Mouse (Mus musculus) embryonic stem cell, embryonic (primary cell): ENCODE measurements around the gene Fam189b.

ENCODE experiments used
- CTCF ChIA-PET, 4 experiments: fragments of 300-600 bp in 2 of 4; fragments of 350-600 bp in 2 of 4; sonication (Branson Sonifier 250); formaldehyde crosslinking; loops; one replicate each; lab custom pipeline; 2022; ENCODE audit warnings: inconsistent platforms in 2 of 4; lab: Charles Lee
- POLR2A ChIA-PET, 4 experiments: fragments of 300-600 bp in 2 of 4; fragments of 350-600 bp in 2 of 4; sonication (Branson Sonifier 250); formaldehyde crosslinking; loops; one replicate each; lab custom pipeline; 2022; ENCODE audit warnings: antibody characterized with exemption in 4 of 4, inconsistent platforms in 1 of 4; lab: Charles Lee

The Fam189b gene

GRCm38 (mm10) chr3:89183058-89183958, at the start of gene Fam189b:
Gene Fam189b (plus strand): TSS chr3:89183143.
- ChIA-PET POLR2A (interaction anchor here (0.5 to 2.6 kb wide), 39 partner anchors 9 to 210 kb away, joined by 3 to 10 read pairs (median 3); partner anchors contain the start of genes Clk2 (in 3 of the 4), Hcn3 (in 3 of the 4), Fdps (in 1 of the 4) and Gba (in 1 of the 4)), CTCF (interaction anchor here in 3 of 4 experiments (0.5 to 1.2 kb wide), 13 partner anchors 10 to 631 kb away, joined by 3 to 8 read pairs (median 4); partner anchors contain the start of genes Hcn3 (in 2 of the 3), Clk2 (in 1 of the 3) and Pklr (in 1 of the 3))

- ChIA-PET CTCF (interaction anchor here in 1 of 4 experiments (0.5 to 1.6 kb wide), 2 partner anchors 17 to 26 kb away, joined by 6 to 7 read pairs; partner anchors contain the start of gene Hcn3), POLR2A (interaction anchor here in 1 of 4 experiments (1.3 kb wide), 1 partner anchor 10 kb away, joined by 4 read pairs; no protein-coding TSS in a partner anchor)
Measured at GRCm38 (mm10) chr3:89133752-89134151, 49.2 kb upstream of the Fam189b start.

- POLR2A ChIA-PET, result interaction anchor here (0.5 to 4.0 kb wide), 18 partner anchors 9 to 459 kb away, joined by 3 to 19 read pairs (median 4); partner anchors contain the start of genes Scamp3 (in 2 of the 4), Clk2 (in 1 of the 4), Fam189b (in 1 of the 4) and Hcn3 (in 1 of the 4)
- CTCF ChIA-PET, result interaction anchor here (0.6 to 2.5 kb wide), 28 partner anchors 10 to 242 kb away, joined by 3 to 18 read pairs (median 6); partner anchors contain the start of genes Hcn3 (in 2 of the 4), Clk2 (in 1 of the 4), Efna1 (in 1 of the 4) and Fam189b (in 1 of the 4)
Measured at GRCm38 (mm10) chr3:89135958-89136357, 47.0 kb upstream of the Fam189b start, which contains the start of gene Pklr. Gene Pklr (plus strand): TSS chr3:89136142.

- ChIA-PET CTCF (interaction anchor here (0.6 to 2.5 kb wide), 41 partner anchors 8 to 607 kb away, joined by 3 to 18 read pairs (median 5); partner anchors contain the start of genes Hcn3 (in 2 of the 4), Clk2 (in 1 of the 4), Efna1 (in 1 of the 4) and Fam189b (in 1 of the 4)), POLR2A (interaction anchor here (0.5 to 4.0 kb wide), 24 partner anchors 9 to 458 kb away, joined by 3 to 19 read pairs (median 4); partner anchors contain the start of genes Scamp3 (in 2 of the 4), Clk2 (in 1 of the 4), Fam189b (in 1 of the 4) and Fdps (in 1 of the 4))
Measured at GRCm38 (mm10) chr3:89136365-89136764, 46.6 kb upstream of the Fam189b start.

- ChIA-PET POLR2A (interaction anchor here in 3 of 4 experiments (0.6 to 2.3 kb wide), 6 partner anchors 8 to 102 kb away, joined by 3 to 6 read pairs (median 4); partner anchors contain the start of gene Pklr (in 1 of the 3)), CTCF (interaction anchor here in 2 of 4 experiments (1.3 to 2.3 kb wide), 3 partner anchors 13 to 99 kb away, joined by 4 to 10 read pairs (median 4); partner anchors contain the start of gene Hcn3 (in 1 of the 2))
Measured at GRCm38 (mm10) chr3:89144821-89145220, 38.1 kb upstream of the Fam189b start.

GRCm38 (mm10) chr3:89145566-89145965, 37.4 kb upstream of the Fam189b start:
- CTCF ChIA-PET, result interaction anchor here in 2 of 4 experiments (1.8 to 2.3 kb wide), 3 partner anchors 9 to 14 kb away, joined by 5 to 10 read pairs (median 8); partner anchors contain the start of genes Hcn3 (in 2 of the 2) and Pklr (in 1 of the 2)
- POLR2A ChIA-PET, result interaction anchor here in 3 of 4 experiments (0.6 to 3.3 kb wide), 5 partner anchors 8 to 101 kb away, joined by 3 to 19 read pairs (median 4); partner anchors contain the start of genes Pklr (in 2 of the 3) and Clk2 (in 1 of the 3)

- POLR2A ChIA-PET, result interaction anchor here in 2 of 4 experiments (0.6 to 3.3 kb wide), 12 partner anchors 10 to 896 kb away, joined by 3 to 19 read pairs (median 4); partner anchors contain the start of genes Hcn3 (in 1 of the 2), Pklr (in 1 of the 2), Rusc1 (in 1 of the 2) and Scamp3 (in 1 of the 2)
- CTCF ChIA-PET, result interaction anchor here (0.5 to 2.1 kb wide), 9 partner anchors 10 to 130 kb away, joined by 3 to 8 read pairs (median 4); partner anchors contain the start of genes Hcn3 (in 2 of the 4) and Pklr (in 2 of the 4)
Measured at GRCm38 (mm10) chr3:89147101-89147978, 35.6 kb upstream of the Fam189b start.

GRCm38 (mm10) chr3:89147979-89148311, 35.0 kb upstream of the Fam189b start:
- POLR2A ChIA-PET, result interaction anchor here in 3 of 4 experiments (0.5 to 3.3 kb wide), 9 partner anchors 11 to 387 kb away, joined by 3 to 19 read pairs (median 4); partner anchors contain the start of genes Hcn3 (in 1 of the 3), Pklr (in 1 of the 3) and Rusc1 (in 1 of the 3)
- CTCF ChIA-PET, result interaction anchor here in 3 of 4 experiments (0.5 to 1.6 kb wide), 6 partner anchors 12 to 130 kb away, joined by 3 to 8 read pairs (median 4); partner anchors contain the start of genes Hcn3 (in 1 of the 3) and Pklr (in 1 of the 3)

- CTCF ChIA-PET, result interaction anchor here in 3 of 4 experiments (1.3 to 2.2 kb wide), 4 partner anchors 11 to 33 kb away, joined by 4 to 8 read pairs (median 6); partner anchors contain the start of genes Hcn3 (in 1 of the 3) and Pklr (in 1 of the 3)
Measured at GRCm38 (mm10) chr3:89148567-89148966, 34.4 kb upstream of the Fam189b start.

GRCm38 (mm10) chr3:89152084-89152835, 30.7 kb upstream of the Fam189b start:
- ChIA-PET CTCF (interaction anchor here in 2 of 4 experiments (0.6 to 2.2 kb wide), 3 partner anchors 16 to 687 kb away, joined by 7 to 8 read pairs (median 8); no protein-coding TSS in a partner anchor), POLR2A (interaction anchor here in 1 of 4 experiments (0.7 to 1.0 kb wide), 2 partner anchors 25 to 37 kb away, joined by 3 to 4 read pairs; partner anchors contain the start of gene Scamp3)

More at GRCm38 (mm10) chr3:89148567-89148966, 34.4 kb upstream of the Fam189b start:
- POLR2A ChIA-PET, result interaction anchor here in 3 of 4 experiments (0.5 to 3.3 kb wide), 9 partner anchors 10 to 198 kb away, joined by 3 to 19 read pairs (median 5); partner anchors contain the start of genes Clk2 (in 2 of the 3), Ash1l (in 1 of the 3) and Pklr (in 1 of the 3)

- POLR2A ChIA-PET, result interaction anchor here in 2 of 4 experiments (0.6 to 1.3 kb wide), 5 partner anchors 13 to 61 kb away, joined by 3 to 4 read pairs (median 3); partner anchors contain the start of gene Gba (in 1 of the 2)
- CTCF ChIA-PET, result interaction anchor here in 1 of 4 experiments (0.6 to 4.1 kb wide), 2 partner anchors 21 to 41 kb away, joined by 4 to 18 read pairs; partner anchors contain the start of gene Pklr
Measured at GRCm38 (mm10) chr3:89156951-89157350, 26.0 kb upstream of the Fam189b start.

GRCm38 (mm10) chr3:89158651-89159050, 24.3 kb upstream of the Fam189b start:
- ChIA-PET POLR2A (interaction anchor here in 2 of 4 experiments (0.6 to 2.6 kb wide), 11 partner anchors 8 to 207 kb away, joined by 3 to 7 read pairs (median 4); partner anchors contain the start of genes Rusc1 (in 2 of the 2) and Fam189b (in 1 of the 2)), CTCF (interaction anchor here in 3 of 4 experiments (1.1 to 4.1 kb wide), 9 partner anchors 12 to 90 kb away, joined by 3 to 18 read pairs (median 7); partner anchors contain the start of gene Pklr (in 2 of the 3))

GRCm38 (mm10) chr3:89159211-89159610, 23.7 kb upstream of the Fam189b start:
- ChIA-PET POLR2A (interaction anchor here in 3 of 4 experiments (0.6 to 2.6 kb wide), 22 partner anchors 9 to 209 kb away, joined by 3 to 17 read pairs (median 5); partner anchors contain the start of genes Scamp3 (in 3 of the 3), Rusc1 (in 2 of the 3), Dcst1 (in 1 of the 3) and Fam189b (in 1 of the 3)), CTCF (interaction anchor here (0.5 to 4.1 kb wide), 19 partner anchors 10 to 1292 kb away, joined by 3 to 18 read pairs (median 5); partner anchors contain the start of genes Fam189b (in 2 of the 4), Pklr (in 2 of the 4), Fdps (in 1 of the 4) and Gm43738 (in 1 of the 4))
